Mouse (Mus musculus) MEL (cell line): Measurements from ENCODE around the gene Ccm2. TPM values are rescaled to one million over a fixed set of nuclear protein-coding genes. Genes with fewer than 3 reads are reported as not detected.
"Not testable (repeated sequence)": the region's sequence is repeated elsewhere in the genome, so short reads cannot be mapped to it uniquely, and the experiment has no call there.

ENCODE experiments used
- DNase-seq: peaks from one replicate; pipeline ENCODE4 v3.0.0; 2011; ENCODE audit warnings: low read depth, low spot score
- H3K27ac ChIP-seq: 2 replicates; pipeline ENCODE4 v1.5.1; 2012; ENCODE audit warnings: low read depth, mild to moderate bottlenecking, control low read depth, low read length, moderate library complexity; ENCODE audit not compliant: control insufficient read depth
- H3K27me3 ChIP-seq, 2 experiments: fragments of 150-350 bp in 1 of 2; sonication (generic) in 1 of 2; 2 replicates each; pipeline ENCODE4 v1.6.1; 2012; ENCODE audit warnings: low read length in 2 of 2, mild to moderate bottlenecking in 2 of 2, improper control_type of control experiment in 1 of 2, moderate library complexity in 1 of 2; ENCODE audit not compliant: insufficient read depth in 2 of 2, control insufficient read depth in 1 of 2
- H3K36me3 ChIP-seq, 2 experiments: 2 replicates each; pipeline ENCODE4 v1.6.1; 2012 to 2014; ENCODE audit warnings: low read length in 2 of 2, improper control_type of control experiment in 1 of 2, inconsistent platforms in 1 of 2, mild to moderate bottlenecking in 1 of 2; ENCODE audit not compliant: insufficient read depth in 2 of 2, control insufficient read depth in 1 of 2
- H3K4me1 ChIP-seq, 2 experiments: fragments of 150-350 bp in 1 of 2; sonication (generic) in 1 of 2; 2 replicates each; pipeline ENCODE4 v1.6.1; 2012; ENCODE audit warnings: low read length in 2 of 2, improper control_type of control experiment in 1 of 2, mild to moderate bottlenecking in 1 of 2; ENCODE audit not compliant: insufficient read depth in 2 of 2, control insufficient read depth in 1 of 2
- H3K4me3 ChIP-seq, 2 experiments: fragments of 150-350 bp in 1 of 2; sonication (generic) in 1 of 2; 2 replicates each; pipeline ENCODE4 v1.5.1; 2012; ENCODE audit warnings: low read depth in 2 of 2, low read length in 2 of 2, mild to moderate bottlenecking in 2 of 2, moderate library complexity in 2 of 2, control low read depth in 1 of 2, improper control_type of control experiment in 1 of 2; ENCODE audit not compliant: control insufficient read depth in 1 of 2, insufficient read depth in 1 of 2
- H3K79me2 ChIP-seq: 2 replicates; pipeline ENCODE4 v1.6.1; 2012; ENCODE audit warnings: mild to moderate bottlenecking, low read length, moderate library complexity; ENCODE audit not compliant: control insufficient read depth, poor library complexity, insufficient read depth
- H3K9ac ChIP-seq: 2 replicates; pipeline ENCODE4 v1.6.1; 2012; ENCODE audit warnings: low read depth, mild to moderate bottlenecking, control low read depth, low read length, moderate library complexity; ENCODE audit not compliant: control insufficient read depth, poor library complexity, severe bottlenecking
- H3K9me3 ChIP-seq: fragments of 150-350 bp; sonication (generic); replicated peaks from 2 replicates; pipeline ENCODE4 v1.6.1; 2012; ENCODE audit warnings: mild to moderate bottlenecking, low read length, improper control_type of control experiment, moderate library complexity; ENCODE audit not compliant: insufficient read depth
- CHD1 ChIP-seq: IDR thresholded peaks from 2 replicates; pipeline ENCODE4 v1.6.1; 2012; ENCODE audit warnings: low read depth, mild to moderate bottlenecking, inconsistent platforms, low read length, improper control_type of control experiment
- CTCF ChIP-seq, 3 experiments: IDR thresholded peaks in 2 of 3; conservative IDR thresholded peaks in 1 of 3; 2 replicates each; pipeline ENCODE4 v1.5.1; 2011 to 2012; ENCODE audit warnings: low read length in 3 of 3, low read depth in 2 of 3, mild to moderate bottlenecking in 2 of 3, improper control_type of control experiment in 1 of 3, inconsistent platforms in 1 of 3, mixed read lengths in 1 of 3, moderate library complexity in 1 of 3; ENCODE audit not compliant: control insufficient read depth in 1 of 3, insufficient read depth in 1 of 3, poor library complexity in 1 of 3, severe bottlenecking in 1 of 3
- ETS1 ChIP-seq: IDR thresholded peaks from 2 replicates; pipeline ENCODE4 v1.6.1; 2012; ENCODE audit warnings: low read depth, mild to moderate bottlenecking, inconsistent platforms, low read length, improper control_type of control experiment, moderate library complexity
- MAX ChIP-seq: IDR thresholded peaks from 2 replicates; pipeline ENCODE4 v1.6.1; 2011; ENCODE audit warnings: low read length, improper control_type of control experiment
- MAZ ChIP-seq: IDR thresholded peaks from 2 replicates; pipeline ENCODE4 v1.6.1; 2012; ENCODE audit warnings: low read depth, mild to moderate bottlenecking, inconsistent platforms, low read length, improper control_type of control experiment
- MXI1 ChIP-seq: IDR thresholded peaks from 2 replicates; pipeline ENCODE4 v1.6.1; 2011; ENCODE audit warnings: mild to moderate bottlenecking, low read depth, low read length, improper control_type of control experiment
- MYC ChIP-seq: IDR thresholded peaks from 2 replicates; pipeline ENCODE4 v1.6.1; 2011; ENCODE audit warnings: low read depth, mild to moderate bottlenecking, low read length, improper control_type of control experiment, moderate library complexity
- NELFE ChIP-seq: IDR thresholded peaks from 2 replicates; pipeline ENCODE4 v1.6.1; 2011; ENCODE audit warnings: low read depth, low read length, improper control_type of control experiment
- POLR2A ChIP-seq, 2 experiments: IDR thresholded peaks; 2 replicates each; pipeline ENCODE4 v1.6.1; 2011 to 2012; ENCODE audit warnings: low read length in 2 of 2, mild to moderate bottlenecking in 2 of 2, control low read depth in 1 of 2, improper control_type of control experiment in 1 of 2, low read depth in 1 of 2, moderate library complexity in 1 of 2; ENCODE audit not compliant: control insufficient read depth in 1 of 2, insufficient read depth in 1 of 2, poor library complexity in 1 of 2
- POLR2AphosphoS2 ChIP-seq: IDR thresholded peaks from 2 replicates; pipeline ENCODE4 v1.6.1; 2011; ENCODE audit warnings: low read length, improper control_type of control experiment
- POLR2AphosphoS5 ChIP-seq: IDR thresholded peaks from 2 replicates; pipeline ENCODE4 v1.6.1; 2012; ENCODE audit warnings: low read depth, borderline replicate concordance, mild to moderate bottlenecking, inconsistent platforms, low read length, moderate library complexity, mixed read lengths
- SIN3A ChIP-seq: IDR thresholded peaks from 2 replicates; pipeline ENCODE4 v1.6.1; 2012; ENCODE audit warnings: low read length, improper control_type of control experiment, inconsistent platforms
- TBP ChIP-seq: IDR thresholded peaks from 2 replicates; pipeline ENCODE4 v1.8.0; 2011; ENCODE audit warnings: low read depth, low read length, improper control_type of control experiment
- TCF12 ChIP-seq: IDR thresholded peaks from 2 replicates; pipeline ENCODE4 v1.6.1; 2014; ENCODE audit warnings: low read depth, mild to moderate bottlenecking, inconsistent platforms, low read length, improper control_type of control experiment, moderate library complexity
- USF1 ChIP-seq: IDR thresholded peaks from 2 replicates; pipeline ENCODE4 v1.6.1; 2014; ENCODE audit warnings: low read depth, mild to moderate bottlenecking, inconsistent platforms, low read length, improper control_type of control experiment, moderate library complexity
- ZC3H11A ChIP-seq: IDR thresholded peaks from 2 replicates; pipeline ENCODE4 v1.6.1; 2012; ENCODE audit warnings: low read depth, mild to moderate bottlenecking, inconsistent platforms, low read length, improper control_type of control experiment
- ZMIZ1 ChIP-seq: IDR thresholded peaks from 2 replicates; pipeline ENCODE4 v1.6.1; 2012; ENCODE audit warnings: low read depth, mild to moderate bottlenecking, inconsistent platforms, low read length, improper control_type of control experiment, moderate library complexity
- ZNF384 ChIP-seq: IDR thresholded peaks from 2 replicates; pipeline ENCODE4 v1.6.1; 2012; ENCODE audit warnings: low read depth, mild to moderate bottlenecking, inconsistent platforms, low read length, improper control_type of control experiment
- polyA plus RNA-seq, 2 experiments: library from polyadenylated mRNA; stranded (reverse) in 1 of 2; unstranded in 1 of 2; fragments of >175 nt in 1 of 2; fragments of >200 nt in 1 of 2; gene quantifications; 2 replicates each; pipeline versions ENCODE4 v1.2.1 to v1.2.4; 2012; ENCODE audit warnings: low replicate concordance in 2 of 2, low read depth in 1 of 2; ENCODE audit not compliant: insufficient read length in 2 of 2, insufficient read depth in 1 of 2, missing spikeins in 1 of 2
- total RNA-seq: library from RNA; depleted of rRNA; stranded (reverse); fragments of 300-350 nt; gene quantifications from 2 replicates; pipeline ENCODE4 v1.2.3, GENCODE M21; 2012

The Ccm2 gene
- total and polyA plus RNA-seq, 3 experiments = 49.2 to 66.4 TPM; not detected in 1

- 0 out of 2 replicates have a peak, but pooled peaks have one; percentile 26 for TF ChIP-seq SIN3A
- no peak for TF ChIP-seq ZNF384
- no peak for TF ChIP-seq ZC3H11A
- TF ChIP-seq MXI1 = 0 out of 2 replicates have a peak, but pooled peaks have one; percentile 17
- no peak overlapping the region for H3K4me3 ChIP-seq
- H3K4me1 ChIP-seq = peaks cover 3 to 23% of the 10 kb centered on the region in 2 experiments; a peak in 3 of 4 replicates
- peak overlapping the region; percentile 66; the same call in 1 of the 2 replicates for H3K27ac ChIP-seq
- no peaks in the 10 kb centered on the region for H3K27me3 ChIP-seq
- no peaks in the 10 kb centered on the region for H3K9me3 ChIP-seq
- peaks cover 27% of the 10 kb centered on the region for H3K79me2 ChIP-seq
- no peak overlapping the region for H3K9ac ChIP-seq
- no peak for DNase-seq
- peaks cover 20 to 22% of the 10 kb centered on the region in 2 experiments for H3K36me3 ChIP-seq
These were observed 21.4 kb upstream of the Ccm2 start for GRCm38 (mm10) chr11:6525241-6525640.

- not testable (repeated sequence) for H3K27me3 ChIP-seq
- H3K4me1 ChIP-seq = peaks cover 0 to 15% of the 10 kb centered on the region in 2 experiments; a peak in 2 of 4 replicates
- peaks cover 27% of the 10 kb centered on the region for H3K79me2 ChIP-seq
- H3K36me3 ChIP-seq = peaks cover 20 to 22% of the 10 kb centered on the region in 2 experiments
- H3K9ac ChIP-seq = peak overlapping the region; percentile 94
- peak; percentile 97 for TF ChIP-seq MYC
- TF ChIP-seq MAX = peak; percentile 89
- TF ChIP-seq ETS1 = peak; percentile 10; the same call in 1 of the 2 replicates
- TF ChIP-seq USF1 = peak; percentile 78
- peak in 1 of 3 experiments; percentile 37; a peak in 2 of 6 replicates for TF ChIP-seq CTCF (IDR thresholded peaks at IDR 0.05 in 2 of 3, conservative IDR thresholded peaks at IDR 0.05 in 1 of 3; ENCODE audit: control insufficient read depth in 1 of 3, insufficient read depth in 1 of 3, low read depth in 2 of 3, low read length in 3 of 3, poor library complexity in 1 of 3, severe bottlenecking in 1 of 3)
- peak; percentile 9; the same call in 1 of the 2 replicates for TF ChIP-seq TBP
- TF ChIP-seq SIN3A = peak; percentile 72
- TF ChIP-seq MXI1 = peak; percentile 92
- TF ChIP-seq, all 39 proteins: peak for 8; not testable (repeated sequence) for 31
- not testable (repeated sequence) for H3K9me3 ChIP-seq
- peak; percentile 68 for DNase-seq
- Histone ChIP-seq H3K27ac (peak overlapping the region; percentile 93), H3K4me3 (peak overlapping the region; percentile 76 to 94)
These were observed 20.0 kb upstream of the Ccm2 start for GRCm38 (mm10) chr11:6526526-6527255.

- Histone ChIP-seq H3K36me3 (peaks cover 20 to 22% of the 10 kb centered on the region in 2 experiments), H3K4me3 (peak overlapping the region; percentile 76 to 94), H3K27ac (peak overlapping the region; percentile 93), H3K9ac (peak overlapping the region; percentile 94), H3K27me3 (no peaks in the 10 kb centered on the region), H3K9me3 (no peaks in the 10 kb centered on the region), H3K4me1 (peaks cover 0 to 15% of the 10 kb centered on the region in 2 experiments; a peak in 2 of 4 replicates), H3K79me2 (peaks cover 27% of the 10 kb centered on the region)
- DNase-seq = peak; percentile 68
- TF ChIP-seq SIN3A (peak; percentile 19; the same call in 1 of the 2 replicates), MXI1 (peak; percentile 86), POLR2AphosphoS2 (peak; percentile 68; the same call in 1 of the 2 replicates), ZMIZ1 (no peak), MYC (peak; percentile 93; the same call in 1 of the 2 replicates), POLR2A (IDR thresholded peaks at IDR 0.05; ENCODE audit: control insufficient read depth in 1 of 2, insufficient read depth in 1 of 2, low read depth in 1 of 2, low read length in 2 of 2, poor library complexity in 1 of 2) (no peak), ETS1 (0 out of 2 replicates have a peak, but pooled peaks have one; percentile 15), MAX (peak; percentile 53; the same call in 1 of the 2 replicates), NELFE (no peak), MAZ (no peak), POLR2AphosphoS5 (no peak), CHD1 (peak; percentile 82; the same call in 1 of the 2 replicates), TCF12 (no peak)
These were observed 19.2 kb upstream of the Ccm2 start for GRCm38 (mm10) chr11:6527256-6528185.
